Mouse (Mus musculus): Measurements from ENCODE around the gene Akap5. TPM values are rescaled to one million over a fixed set of nuclear protein-coding genes. Genes with fewer than 3 reads are reported as not detected.

Akap5 gene
- polyA plus RNA-seq, 1 experiment from 2014 or later: 2.5 TPM

GRCm38 (mm10) chr12:76377059-76377458 is 52.4 kb downstream of the Akap5 start:
- no peak overlapping the region for H3K4me3 ChIP-seq (ENCODE audit: low read length)
- peaks cover 3% of the 10 kb centered on the region; the same call in 1 of the 2 replicates for H3K36me3 ChIP-seq (ENCODE audit: control insufficient read depth, insufficient read depth)
- ATAC-seq (replicated peaks; ENCODE audit: extremely low read depth, insufficient read depth, low FRiP score): no peak
- no peaks in the 10 kb centered on the region for H3K27me3 ChIP-seq (ENCODE audit: control insufficient read depth, insufficient read depth, low read length)
- peaks cover 40% of the 10 kb centered on the region for H3K4me1 ChIP-seq (ENCODE audit: control insufficient read depth, insufficient read depth, low read length)
- H3K9me3 ChIP-seq (replicated peaks; ENCODE audit: control insufficient read depth, low read length): no peaks in the 10 kb centered on the region
- WGBS: 92% methylated on average over 6 of the region's 6 CpGs
- H3K27ac ChIP-seq (ENCODE audit: low read length): no peak overlapping the region
- H3K9ac ChIP-seq (ENCODE audit: low read length): no peak overlapping the region
- H3K4me2 ChIP-seq (ENCODE audit: low read depth, low read length): no peak overlapping the region

GRCm38 (mm10) chr12:76377726-76378125 is 53.0 kb downstream of the Akap5 start:
- ATAC-seq (replicated peaks; ENCODE audit: extremely low read depth, insufficient read depth, low FRiP score): 0 out of 2 replicates have a peak, but pooled peaks have one; percentile 29
- no peak overlapping the region for H3K9ac ChIP-seq (ENCODE audit: low read length)
- H3K9me3 ChIP-seq (replicated peaks; ENCODE audit: control insufficient read depth, low read length): no peaks in the 10 kb centered on the region
- H3K4me1 ChIP-seq (ENCODE audit: control insufficient read depth, insufficient read depth, low read length): peaks cover 33% of the 10 kb centered on the region
- H3K36me3 ChIP-seq (ENCODE audit: control insufficient read depth, insufficient read depth): peaks cover 3% of the 10 kb centered on the region; the same call in 1 of the 2 replicates
- no peaks in the 10 kb centered on the region for H3K27me3 ChIP-seq (ENCODE audit: control insufficient read depth, insufficient read depth, low read length)
- 89% methylated on average over 3 of the region's 3 CpGs for WGBS
- H3K27ac ChIP-seq (ENCODE audit: low read length): 0 out of 2 replicates have a peak overlapping the region, but pooled peaks have one; percentile 47
- H3K4me3 ChIP-seq (ENCODE audit: low read length): no peak overlapping the region
- H3K4me2 ChIP-seq (ENCODE audit: low read depth, low read length): no peak overlapping the region

GRCm38 (mm10) chr12:76378556-76378955 is 53.9 kb downstream of the Akap5 start:
- no peak overlapping the region for H3K4me3 ChIP-seq (ENCODE audit: low read length)
- H3K4me1 ChIP-seq (ENCODE audit: control insufficient read depth, insufficient read depth, low read length): peaks cover 29% of the 10 kb centered on the region
- no peaks in the 10 kb centered on the region for H3K9me3 ChIP-seq (replicated peaks; ENCODE audit: control insufficient read depth, low read length)
- H3K9ac ChIP-seq (ENCODE audit: low read length): no peak overlapping the region
- no peaks in the 10 kb centered on the region for H3K27me3 ChIP-seq (ENCODE audit: control insufficient read depth, insufficient read depth, low read length)
- H3K4me2 ChIP-seq (ENCODE audit: low read depth, low read length): no peak overlapping the region
- peaks cover 3% of the 10 kb centered on the region; the same call in 1 of the 2 replicates for H3K36me3 ChIP-seq (ENCODE audit: control insufficient read depth, insufficient read depth)
- no peak for ATAC-seq (replicated peaks; ENCODE audit: extremely low read depth, insufficient read depth, low FRiP score)
- H3K27ac ChIP-seq (ENCODE audit: low read length): peak overlapping the region; percentile 69; the same call in 1 of the 2 replicates
- 56% methylated on average over 5 of the region's 5 CpGs for WGBS

GRCm38 (mm10) chr12:76380151-76380550 is 55.5 kb downstream of the Akap5 start:
- Histone ChIP-seq H3K27ac (ENCODE audit: low read length) (no peak overlapping the region), H3K36me3 (ENCODE audit: control insufficient read depth, insufficient read depth) (peaks cover 5% of the 10 kb centered on the region; the same call in 1 of the 2 replicates), H3K9me3 (replicated peaks; ENCODE audit: control insufficient read depth, low read length) (no peaks in the 10 kb centered on the region), H3K9ac (ENCODE audit: low read length) (no peak overlapping the region), H3K4me1 (ENCODE audit: control insufficient read depth, insufficient read depth, low read length) (peaks cover 20% of the 10 kb centered on the region), H3K27me3 (ENCODE audit: control insufficient read depth, insufficient read depth, low read length) (no peaks in the 10 kb centered on the region), H3K4me3 (ENCODE audit: low read length) (no peak overlapping the region), H3K4me2 (ENCODE audit: low read depth, low read length) (no peak overlapping the region)
- no peak for ATAC-seq (replicated peaks; ENCODE audit: extremely low read depth, insufficient read depth, low FRiP score)
- WGBS: 51% methylated on average over 7 of the region's 7 CpGs

Other genes with a start within 250 kb of the Akap5 start
- 0.12 and 0.25 TPM in 2 replicates for gene Esr2, start 147.6 kb upstream of the Akap5 start, polyA plus RNA-seq (2015; fragmentation: Nextera tagmentation; extraction: Ambion mirVana)
- gene Tex21, start 78.1 kb upstream of the Akap5 start, polyA plus RNA-seq (2015; fragmentation: Nextera tagmentation; extraction: Ambion mirVana): not detected in 2 replicates
- gene Mthfd1, start 69.6 kb upstream of the Akap5 start, polyA plus RNA-seq (2015; fragmentation: Nextera tagmentation; extraction: Ambion mirVana): 45.8 and 47.4 TPM in 2 replicates
- 12.3 and 13.3 TPM in 2 replicates for gene Zbtb25, start 44.7 kb downstream of the Akap5 start, polyA plus RNA-seq (2015; fragmentation: Nextera tagmentation; extraction: Ambion mirVana)
- gene Zbtb1, start 45.4 kb downstream of the Akap5 start, polyA plus RNA-seq (2015; fragmentation: Nextera tagmentation; extraction: Ambion mirVana): 6.1 and 7.5 TPM in 2 replicates
- 15.8 and 16.0 TPM in 2 replicates for gene Hspa2, start 79.3 kb downstream of the Akap5 start, polyA plus RNA-seq (2015; fragmentation: Nextera tagmentation; extraction: Ambion mirVana)
- gene Ppp1r36, start 92.6 kb downstream of the Akap5 start, polyA plus RNA-seq (2015; fragmentation: Nextera tagmentation; extraction: Ambion mirVana): 2.1 and 2.6 TPM in 2 replicates
- 6.8 and 9.5 TPM in 2 replicates for gene Plekhg3, start 206.0 kb downstream of the Akap5 start, polyA plus RNA-seq (2015; fragmentation: Nextera tagmentation; extraction: Ambion mirVana)

Measured in heart, embryonic 16.5 days (tissue).